Mouse (Mus musculus) hindbrain, postnatal 0 days (tissue): ENCODE results near the gene Galnt17. TPM values are rescaled to one million over a fixed set of nuclear protein-coding genes. Genes with fewer than 3 reads are reported as not detected.
A peak's percentile ranks its signal among the peaks of the same experiment; 100 is the strongest.

Source experiments
- ATAC-seq: fragments of 200-750 bp; cut with Nextera tagmentation; 2 replicates; pipeline ENCODE4 v1.8.0; 2017; ENCODE audit warnings: mild to moderate bottlenecking, moderate TSS enrichment, moderate library complexity
- DNase-seq: peaks from one replicate; pipeline ENCODE4 v3.0.0-alpha.2; 2015; ENCODE audit warnings: low spot score
- H3K27ac ChIP-seq: fragments of 300-500 bp; sonication (generic); 2 replicates; pipeline ENCODE4 v1.5.1; 2014; ENCODE audit warnings: mild to moderate bottlenecking
- H3K27me3 ChIP-seq: fragments of 300-500 bp; sonication (generic); 2 replicates; pipeline ENCODE4 v1.6.1; 2014; ENCODE audit warnings: low read length, mixed read lengths; ENCODE audit not compliant: insufficient read depth
- H3K36me3 ChIP-seq: fragments of 300-500 bp; sonication (generic); 2 replicates; pipeline ENCODE4 v1.6.1; 2014; ENCODE audit warnings: low read length, mixed read lengths; ENCODE audit not compliant: insufficient read depth
- H3K4me1 ChIP-seq: fragments of 300-500 bp; sonication (generic); 2 replicates; pipeline ENCODE4 v1.6.1; 2014; ENCODE audit warnings: antibody characterized with exemption, low read length, mixed read lengths; ENCODE audit not compliant: insufficient read depth
- H3K4me2 ChIP-seq: fragments of 300-500 bp; sonication (generic); 2 replicates; pipeline ENCODE4 v1.6.1; 2014; ENCODE audit warnings: low read depth, mild to moderate bottlenecking, low read length, moderate library complexity, mixed read lengths
- H3K4me3 ChIP-seq: fragments of 300-500 bp; sonication (generic); 2 replicates; pipeline ENCODE4 v1.5.1; 2014; ENCODE audit warnings: low read length
- H3K9ac ChIP-seq: fragments of 300-500 bp; sonication (generic); replicated peaks from 2 replicates; pipeline ENCODE4 v1.6.1; 2014; ENCODE audit warnings: mild to moderate bottlenecking, low read length, moderate library complexity, mixed read lengths
- H3K9me3 ChIP-seq: fragments of 300-500 bp; sonication (generic); 2 replicates; pipeline ENCODE4 v1.6.1; 2016; ENCODE audit warnings: low read length, mixed read lengths
- CTCF ChIP-seq: IDR thresholded peaks from 2 replicates; pipeline ENCODE4 v1.5.1; 2016; ENCODE audit warnings: antibody characterized with exemption, control low read depth, low read depth
- WGBS: fragments of 180-500 bp; shearing (Covaris S2); extraction: QIAGEN DNeasy Blood & Tissue Kit; methylation state at CpG from one replicate; pipeline ENCODE4 v1.1.7; 2014; 5-methylcytosine and 5-hydroxymethylcytosine counted together
- polyA plus RNA-seq: library from polyadenylated mRNA; unstranded; fragments of >200 nt; fragmentation: Nextera tagmentation; extraction: Ambion mirVana; gene quantifications from 2 replicates; pipeline ENCODE4 v1.2.1, GENCODE M21; 2015
- total RNA-seq: library from RNA; depleted of rRNA; stranded (reverse); fragments of >200 nt; gene quantifications from 2 replicates; pipeline ENCODE4 v1.2.3, GENCODE M21; 2014

Galnt17 gene
- total and polyA plus RNA-seq, 2 experiments from 2014 or later = 6.2 to 24.2 TPM

DNA sequence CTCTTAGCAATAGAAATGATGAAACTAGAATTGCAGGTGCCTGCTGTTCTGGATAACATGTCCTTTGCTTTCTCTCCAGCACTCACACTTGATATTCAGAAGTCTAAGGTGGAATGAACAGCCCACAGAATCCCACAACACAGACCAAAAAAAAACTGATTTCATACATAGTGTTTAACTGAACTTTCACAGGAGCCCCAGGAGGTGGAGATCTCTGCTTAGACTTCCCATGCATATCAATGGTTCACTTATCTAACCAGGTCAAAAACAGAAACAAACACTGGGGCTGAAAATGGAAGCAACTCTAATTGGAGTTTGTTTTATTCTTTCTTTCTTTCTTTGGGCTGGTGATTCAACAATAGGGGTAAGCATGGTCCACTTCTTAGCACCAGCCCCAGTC is 265.2 kb downstream of the Galnt17 start:
- H3K4me1 ChIP-seq = no peaks in the 10 kb centered on the region
- no peak overlapping the region for H3K9ac ChIP-seq
- ATAC-seq = no peak
- H3K36me3 ChIP-seq = no peaks in the 10 kb centered on the region
- H3K4me3 ChIP-seq = no peak overlapping the region
- H3K9me3 ChIP-seq = no peaks in the 10 kb centered on the region
- H3K27ac ChIP-seq = no peak overlapping the region
- no peak for TF ChIP-seq CTCF
- H3K27me3 ChIP-seq = no peaks in the 10 kb centered on the region
- no peak overlapping the region for H3K4me2 ChIP-seq
- no peak for DNase-seq

- Histone ChIP-seq H3K27ac (no peak overlapping the region), H3K4me3 (no peak overlapping the region), H3K4me2 (no peak overlapping the region), H3K9ac (no peak overlapping the region), H3K4me1 (no peaks in the 10 kb centered on the region), H3K36me3 (no peaks in the 10 kb centered on the region), H3K9me3 (no peaks in the 10 kb centered on the region), H3K27me3 (no peaks in the 10 kb centered on the region)
- DNase-seq (no peak), ATAC-seq (no peak)
- WGBS = 95% methylated on average over 2 of the region's 2 CpGs
- no peak for TF ChIP-seq CTCF
Observed at GRCm38 (mm10) chr5:131040441-131040840, 267.9 kb downstream of the Galnt17 start.

GRCm38 (mm10) chr5:131039611-131040313 is 268.5 kb downstream of the Galnt17 start:
- no peak overlapping the region for H3K9ac ChIP-seq
- H3K27ac ChIP-seq = no peak overlapping the region
- no peak for TF ChIP-seq CTCF
- H3K4me2 ChIP-seq = no peak overlapping the region
- no peaks in the 10 kb centered on the region for H3K36me3 ChIP-seq
- no peaks in the 10 kb centered on the region for H3K27me3 ChIP-seq
- WGBS = 91% methylated on average over 5 of the region's 5 CpGs
- ATAC-seq = no peak
- DNase-seq = no peak
- H3K4me1 ChIP-seq = no peaks in the 10 kb centered on the region
- no peaks in the 10 kb centered on the region for H3K9me3 ChIP-seq
- H3K4me3 ChIP-seq = no peak overlapping the region

GRCm38 (mm10) chr5:131024506-131024905 is 283.8 kb downstream of the Galnt17 start:
- ATAC-seq (no peak), DNase-seq (no peak)
- H3K27me3 ChIP-seq = no peaks in the 10 kb centered on the region
- no peaks in the 10 kb centered on the region for H3K36me3 ChIP-seq
- no peaks in the 10 kb centered on the region for H3K9me3 ChIP-seq
- no peak overlapping the region for H3K4me3 ChIP-seq
- 80% methylated on average over 3 of the region's 3 CpGs for WGBS
- H3K4me1 ChIP-seq = peaks cover 3% of the 10 kb centered on the region; the same call in 1 of the 2 replicates
- no peak overlapping the region for H3K4me2 ChIP-seq
- H3K9ac ChIP-seq = no peak overlapping the region
- no peak for TF ChIP-seq CTCF
- no peak overlapping the region for H3K27ac ChIP-seq

DNA sequence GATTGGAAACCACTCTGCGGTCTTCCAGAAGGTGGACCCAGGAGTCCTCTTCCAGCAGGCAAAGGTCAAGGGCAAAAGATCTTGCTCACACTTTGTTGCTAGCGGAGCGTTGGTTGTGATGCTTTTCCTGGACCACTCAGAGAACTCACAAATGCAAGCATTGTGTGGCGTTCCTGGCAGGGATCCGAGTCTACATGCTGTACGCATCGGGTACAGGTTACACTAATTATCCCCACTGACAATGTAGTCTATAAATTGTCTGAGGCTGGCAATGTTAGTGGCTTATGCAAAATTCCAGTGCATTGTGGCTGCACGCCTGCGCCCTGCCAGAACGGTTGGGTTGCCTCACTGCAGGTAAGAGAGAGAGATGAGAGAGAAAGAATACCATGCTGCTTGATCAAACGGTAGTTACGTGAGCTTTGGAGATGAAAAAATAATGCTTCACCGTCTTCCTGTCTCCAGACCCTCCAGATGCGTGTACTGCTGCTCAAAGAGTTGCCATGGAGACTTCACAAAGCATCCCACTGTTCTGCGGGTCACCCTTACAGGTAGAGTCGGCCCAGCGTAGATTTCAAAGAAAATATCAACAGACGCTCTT is 285.8 kb downstream of the Galnt17 start:
- H3K4me3 ChIP-seq = no peak overlapping the region
- 0 out of 2 replicates have a peak overlapping the region, but pooled peaks have one; percentile 2 for H3K27ac ChIP-seq
- no peaks in the 10 kb centered on the region for H3K27me3 ChIP-seq
- peak; percentile 27 for DNase-seq
- H3K4me1 ChIP-seq = peaks cover 6% of the 10 kb centered on the region; the same call in 1 of the 2 replicates
- H3K4me2 ChIP-seq = no peak overlapping the region
- 45% methylated on average over 18 of the region's 18 CpGs for WGBS
- no peaks in the 10 kb centered on the region for H3K9me3 ChIP-seq
- no peak for TF ChIP-seq CTCF
- ATAC-seq = no peak
- H3K9ac ChIP-seq = no peak overlapping the region
- no peaks in the 10 kb centered on the region for H3K36me3 ChIP-seq

DNA sequence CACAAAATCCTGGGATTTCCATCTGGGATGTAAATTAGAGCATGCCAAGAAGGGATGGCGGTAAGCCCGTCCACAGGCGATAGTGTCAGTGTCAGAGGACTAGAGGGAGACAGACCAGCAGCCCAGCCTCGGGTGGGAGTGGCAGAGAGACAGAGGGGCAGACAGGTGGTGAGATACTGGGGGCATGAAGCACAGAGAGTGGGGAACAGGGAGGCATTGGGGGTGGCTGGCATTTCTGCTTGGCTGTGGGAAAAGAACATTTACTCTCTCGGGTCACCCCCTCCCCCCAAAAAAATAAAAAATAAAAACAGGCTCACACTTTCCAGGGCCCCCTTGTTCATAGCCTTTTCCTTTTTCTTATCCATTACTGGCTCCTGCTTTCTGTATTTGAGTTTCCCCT is 287.4 kb downstream of the Galnt17 start:
- ATAC-seq = no peak
- Histone ChIP-seq H3K36me3 (no peaks in the 10 kb centered on the region), H3K4me2 (no peak overlapping the region), H3K27ac (no peak overlapping the region), H3K27me3 (no peaks in the 10 kb centered on the region), H3K9me3 (no peaks in the 10 kb centered on the region), H3K9ac (no peak overlapping the region), H3K4me1 (peaks cover 6% of the 10 kb centered on the region; the same call in 1 of the 2 replicates), H3K4me3 (no peak overlapping the region)
- TF ChIP-seq CTCF = no peak
- WGBS = 67% methylated on average over 5 of the region's 5 CpGs
- DNase-seq = no peak

DNA sequence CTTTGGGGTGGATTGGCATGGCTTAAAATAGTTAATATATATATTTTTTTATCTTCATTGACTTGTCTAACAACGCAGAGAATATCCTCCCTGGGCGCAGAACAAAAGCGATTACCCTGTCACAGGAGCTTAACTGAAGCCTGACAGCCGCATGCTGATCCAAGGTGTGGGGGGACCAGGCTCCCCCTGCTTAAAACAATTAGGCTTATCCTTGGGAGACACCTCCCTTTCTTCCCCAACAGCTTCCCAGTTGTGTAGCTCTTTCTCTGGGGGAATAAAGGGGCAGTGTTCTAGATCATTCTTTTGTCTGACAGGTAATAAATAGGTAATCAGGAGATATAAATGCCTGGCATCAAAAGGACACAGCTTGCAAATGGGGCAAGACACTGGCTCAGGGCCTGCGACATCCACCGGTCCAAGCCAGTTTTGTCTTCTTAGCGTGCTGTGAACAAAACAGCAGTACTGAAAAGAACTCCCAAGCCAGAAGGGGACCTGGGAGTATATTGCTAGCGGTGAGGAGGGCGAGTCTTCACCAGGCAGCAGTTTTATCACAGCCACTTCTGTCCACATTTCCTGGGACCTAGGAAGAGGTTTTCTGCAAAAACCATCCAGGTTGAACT is 288.8 kb downstream of the Galnt17 start:
- TF ChIP-seq CTCF = no peak
- peak overlapping the region; percentile 26; the same call in 1 of the 2 replicates for H3K27ac ChIP-seq
- H3K4me3 ChIP-seq = no peak overlapping the region
- H3K4me2 ChIP-seq = no peak overlapping the region
- H3K36me3 ChIP-seq = no peaks in the 10 kb centered on the region
- no peaks in the 10 kb centered on the region for H3K9me3 ChIP-seq
- H3K27me3 ChIP-seq = no peaks in the 10 kb centered on the region
- WGBS = 19% methylated on average over 9 of the region's 9 CpGs
- H3K4me1 ChIP-seq = peaks cover 9% of the 10 kb centered on the region; the same call in 1 of the 2 replicates
- ATAC-seq (no peak), DNase-seq (peak; percentile 18)
- no peak overlapping the region for H3K9ac ChIP-seq
